In the genomic region with DNA sequence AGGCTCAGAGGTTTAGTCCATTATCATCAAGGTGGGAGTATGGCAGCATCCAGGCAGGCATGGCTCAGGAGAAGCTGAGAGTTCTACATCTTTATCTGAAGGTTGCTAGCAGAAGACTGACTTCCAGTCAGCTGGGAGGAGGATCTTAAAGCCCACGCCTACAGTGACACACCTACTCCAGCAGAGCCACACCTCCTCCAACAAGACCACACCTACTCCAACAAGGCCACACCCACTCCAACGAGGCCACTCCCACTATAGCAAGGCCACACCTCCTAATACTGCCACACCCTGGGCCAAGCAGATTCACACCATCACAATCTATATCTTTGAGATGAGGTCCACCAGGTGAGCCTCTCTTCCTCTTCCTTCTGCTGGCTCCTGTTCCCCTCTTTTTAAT, we compare ENCODE assay signal across 25 mouse cellular contexts. TPM values are rescaled to one million over a fixed set of nuclear protein-coding genes. Genes with fewer than 3 reads are reported as not detected.
"Had no signal": no experiment of that assay in that cellular context is flagged by ENCODE, and none has a peak within 500 bp of the region (broad histone marks: within the 10 kb centered on the region; RNA-seq: fewer than 3 reads in every experiment).

No protein-coding gene starts in this region.

- H3K4me1 ChIP-seq: liver, embryonic 12.5 days; liver, embryonic 15.5 days; megakaryocyte, embryonic 14.5 days had no signal

- H3K9me3 ChIP-seq: limb, embryonic 10.5 days; limb, embryonic 13.5 days; liver, embryonic 12.5 days; liver, embryonic 15.5 days; lung, embryonic 15.5 days; midbrain, embryonic 12.5 days had no signal

- H3K4me3 ChIP-seq: limb, embryonic 10.5 days; limb, embryonic 13.5 days; liver, embryonic 12.5 days; liver, embryonic 15.5 days; lung, embryonic 15.5 days; megakaryocyte, embryonic 14.5 days; midbrain, embryonic 12.5 days; myocyte had no signal

- H3K9ac ChIP-seq: limb, embryonic 13.5 days; liver, embryonic 12.5 days; liver, embryonic 15.5 days; lung, embryonic 15.5 days; midbrain, embryonic 12.5 days had no signal

- ATAC-seq: intestine, embryonic 16.5 days; liver, embryonic 12.5 days had no signal

- H3K36me3 ChIP-seq: limb, embryonic 10.5 days; limb, embryonic 13.5 days; liver, embryonic 12.5 days; liver, embryonic 15.5 days; lung, embryonic 15.5 days; midbrain, embryonic 12.5 days had no signal

- H3K27ac ChIP-seq: layer of hippocampus, adult 2 months; limb, embryonic 10.5 days; limb, embryonic 13.5 days; liver, embryonic 12.5 days; liver, embryonic 15.5 days; lung, embryonic 15.5 days; midbrain, embryonic 12.5 days; stomach, postnatal 0 days had no signal

- H3K4me2 ChIP-seq: limb, embryonic 13.5 days; liver, embryonic 12.5 days; liver, embryonic 15.5 days; lung, embryonic 15.5 days; midbrain, embryonic 12.5 days had no signal

- DNase-seq: kidney, adult 18-20 months; kidney, adult 9 months; kidney, postnatal 25 days; layer of hippocampus, adult 9-11 months; liver; lung, adult 18-20 months; lung, postnatal 10 days; lung, postnatal 36 days; right cerebral cortex, adult 18-20 months; right cerebral cortex, postnatal 14 days; right cerebral cortex, postnatal 4 days; thymus, adult 2 months; thymus, postnatal 14 days; thymus, postnatal 4 days had no signal

RNA-seq across cellular contexts. Expression of a gene that starts 4.8 kb away (rescaled TPM):
- polyA plus RNA-seq: myocyte had no signal
